Mouse (Mus musculus) hematopoietic multipotent progenitor cell, adult 10-12 weeks (in vitro differentiated cells): ENCODE measurements around the gene Gm11627. TPM values are rescaled to one million over a fixed set of nuclear protein-coding genes. Genes with fewer than 3 reads are reported as not detected.

Experiments
- polyA plus RNA-seq: library from polyadenylated mRNA; stranded (reverse); fragments of >175 nt; gene quantifications from 2 replicates; pipeline ENCODE4 v1.2.3, GENCODE M21; 2012; ENCODE audit warnings: low replicate concordance

The Gm11627 gene
- not detected in 2 replicates for polyA plus RNA-seq

DNA sequence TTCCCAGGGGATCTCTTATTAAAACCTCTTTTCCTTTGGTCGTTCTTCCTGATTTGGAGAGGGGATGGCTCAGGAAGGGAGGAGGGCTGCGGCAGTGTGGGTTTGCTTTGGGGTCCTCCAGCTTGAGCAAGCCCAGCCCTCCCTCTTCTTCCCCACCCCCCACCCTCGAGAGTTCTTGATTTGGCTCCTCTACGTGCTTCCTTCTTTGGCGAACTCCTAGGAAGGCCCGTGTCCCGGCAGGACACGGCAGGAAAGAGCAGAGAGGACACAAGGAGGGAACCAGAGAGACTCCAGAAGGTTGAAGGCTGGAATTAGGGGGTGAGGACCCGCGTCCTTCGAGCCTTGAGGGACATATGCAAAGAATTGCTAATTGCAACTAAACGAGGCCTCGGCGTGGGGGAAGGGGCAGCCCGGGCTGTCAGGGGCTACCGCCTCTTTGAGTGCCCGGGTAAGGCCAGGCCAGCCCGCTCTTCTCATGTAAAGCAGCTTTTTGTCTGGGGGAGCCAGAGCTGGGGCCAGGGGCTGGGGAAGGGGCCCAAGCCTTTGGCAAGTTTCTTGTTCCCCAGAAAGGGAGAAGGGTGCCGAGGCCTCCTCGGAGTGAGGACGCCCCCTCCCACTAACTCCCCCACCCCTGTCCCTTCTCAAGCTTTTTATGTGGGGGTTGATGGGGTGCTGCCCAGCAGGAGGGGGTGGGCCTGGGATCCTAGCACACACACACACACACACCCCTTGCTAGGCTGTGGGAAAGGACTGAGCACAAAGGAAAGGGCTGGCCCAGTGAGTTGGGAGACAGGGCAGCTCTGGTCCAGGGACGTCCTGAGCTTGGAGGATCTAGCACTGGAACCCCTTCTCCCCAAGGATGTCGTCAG lies at the start of gene Gm11627:
Gene Gm11627 (minus strand): TSS at position 297 of the 869 bp plus-strand sequence.

DNA sequence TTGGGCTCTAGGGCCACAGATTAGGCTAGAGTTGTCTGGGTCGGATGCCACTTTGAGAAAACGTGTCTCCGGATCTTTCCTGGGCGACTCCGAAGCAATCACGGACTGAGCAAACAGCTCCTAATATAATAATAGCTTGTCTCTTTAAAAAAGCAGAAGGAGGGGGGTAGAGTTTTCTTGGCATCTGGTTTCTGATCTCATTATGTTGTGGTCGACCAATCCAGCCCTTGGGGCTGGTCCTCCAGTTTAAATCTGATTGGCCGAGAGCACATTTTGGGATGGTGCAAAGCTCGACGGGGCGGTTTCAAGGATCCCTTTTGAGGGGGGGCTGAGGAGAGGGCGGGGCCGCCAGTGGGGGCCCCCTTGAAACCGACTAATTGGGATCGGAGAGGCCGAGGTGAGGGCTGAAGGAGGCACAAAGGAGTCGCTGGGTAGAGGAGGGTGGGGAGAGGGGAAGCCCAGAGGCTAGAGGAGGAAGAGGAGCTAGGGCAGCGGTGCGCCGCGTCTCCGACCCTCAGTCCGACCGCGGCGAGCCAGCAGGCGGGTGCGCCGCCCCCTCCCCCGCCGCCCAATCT lies 24.8 kb upstream of the Gm11627 start, which contains the start of gene Fzd2:
Gene Fzd2 (plus strand): TSS at position 387 of the 575 bp plus-strand sequence.

DNA sequence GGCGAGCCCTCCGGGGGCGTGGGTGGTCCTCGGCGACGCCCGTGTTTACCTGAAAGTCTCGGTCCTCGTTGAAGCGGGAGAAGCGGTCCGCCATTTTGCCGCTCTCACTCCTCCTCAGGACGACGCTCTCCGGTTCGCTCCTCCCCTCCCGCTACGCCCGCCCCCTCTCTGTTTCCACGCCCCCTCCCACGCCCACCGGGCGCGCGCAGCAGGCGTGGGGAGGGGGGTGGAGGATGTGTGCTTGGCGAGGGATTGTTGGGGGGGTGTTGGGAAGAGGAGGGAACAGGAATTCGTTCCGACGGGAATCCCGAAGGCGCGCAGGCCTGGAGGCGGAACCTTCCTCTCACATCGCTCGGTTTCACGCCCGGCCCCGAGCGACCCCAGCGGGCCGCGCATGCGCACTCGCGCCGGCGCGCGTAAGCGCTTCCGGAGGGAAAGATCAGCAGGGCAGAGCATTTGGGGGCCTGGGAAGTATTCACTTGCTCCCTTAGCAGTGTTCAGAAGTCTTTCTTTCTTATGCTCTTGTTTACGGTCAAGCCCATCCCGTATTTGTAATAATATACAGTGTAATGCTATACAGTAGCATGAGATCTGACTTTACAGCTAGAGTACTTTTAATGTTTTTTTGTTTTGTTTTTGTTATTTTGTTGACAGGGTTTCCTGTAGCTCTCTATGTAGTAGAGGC lies 23.1 kb downstream of the Gm11627 start, which contains the start of gene Gpatch8:
Gene Gpatch8 (minus strand): TSS at position 362 of the 685 bp plus-strand sequence.

Other genes with a start within 250 kb of the Gm11627 start
- 8.9 and 573 TPM in 2 replicates for gene Slc4a1, start 213.3 kb downstream of the Gm11627 start, polyA plus RNA-seq
- 9.0 and 32.0 TPM in 2 replicates for gene Rundc3a, start 186.1 kb downstream of the Gm11627 start, polyA plus RNA-seq
- gene Slc25a39, start 171.5 kb downstream of the Gm11627 start, polyA plus RNA-seq: 108 and 335 TPM in 2 replicates
- gene Grn, start 149.1 kb downstream of the Gm11627 start, polyA plus RNA-seq: 128 and 131 TPM in 2 replicates
- 0.61 and 0.83 TPM in 2 replicates for gene Fam171a2, start 131.8 kb downstream of the Gm11627 start, polyA plus RNA-seq
- 9.0 TPM in 2 replicates for gene Itga2b, start 109.3 kb downstream of the Gm11627 start, polyA plus RNA-seq
- 12.9 and 21.0 TPM in 2 replicates for gene Gpatch8, start 23.1 kb downstream of the Gm11627 start, polyA plus RNA-seq
- 0.11 TPM in 1 of 2 replicates, not detected in the other for gene Fzd2, start 24.9 kb upstream of the Gm11627 start, polyA plus RNA-seq
- gene Meioc, start 84.3 kb upstream of the Gm11627 start, polyA plus RNA-seq: not detected in 2 replicates
- gene Ccdc43, start 118.3 kb upstream of the Gm11627 start, polyA plus RNA-seq: 4.8 and 5.2 TPM in 2 replicates
- 4.5 and 14.2 TPM in 2 replicates for gene Adam11, start 182.0 kb upstream of the Gm11627 start, polyA plus RNA-seq
- not detected in 2 replicates for gene Gjc1, start 240.2 kb upstream of the Gm11627 start, polyA plus RNA-seq